Mouse (Mus musculus) intestine, embryonic 16.5 days (tissue): ENCODE data around the gene Mrps6. TPM values are rescaled to one million over a fixed set of nuclear protein-coding genes. Genes with fewer than 3 reads are reported as not detected.

Experiments used
- ATAC-seq: fragments of 200-750 bp; cut with Nextera tagmentation; 2 replicates; pipeline ENCODE4 v1.8.0; 2017; ENCODE audit warnings: moderate TSS enrichment, moderate library complexity
- H3K27ac ChIP-seq: fragments of 300-500 bp; sonication (generic); 2 replicates; pipeline ENCODE4 v1.5.1; 2014; ENCODE audit warnings: mild to moderate bottlenecking, low read length
- H3K27me3 ChIP-seq: fragments of 300-500 bp; sonication (generic); replicated peaks from 2 replicates; pipeline ENCODE4 v1.6.1; 2014; ENCODE audit warnings: low read length, control low read depth, mixed read lengths; ENCODE audit not compliant: control insufficient read depth, insufficient read depth
- H3K36me3 ChIP-seq: fragments of 300-500 bp; sonication (generic); 2 replicates; pipeline ENCODE4 v1.6.1; 2014; ENCODE audit warnings: low read length, control low read depth; ENCODE audit not compliant: control insufficient read depth, insufficient read depth
- H3K4me1 ChIP-seq: fragments of 300-500 bp; sonication (generic); 2 replicates; pipeline ENCODE4 v1.6.1; 2014; ENCODE audit warnings: low read length, control low read depth, mixed read lengths; ENCODE audit not compliant: control insufficient read depth, insufficient read depth
- H3K4me2 ChIP-seq: fragments of 300-500 bp; sonication (generic); 2 replicates; pipeline ENCODE4 v1.6.1; 2014; ENCODE audit warnings: low read depth, low read length, control low read depth
- H3K4me3 ChIP-seq: fragments of 300-500 bp; sonication (generic); 2 replicates; pipeline ENCODE4 v1.5.1; 2014; ENCODE audit warnings: mild to moderate bottlenecking, low read length
- H3K9ac ChIP-seq: fragments of 300-500 bp; sonication (generic); 2 replicates; pipeline ENCODE4 v1.6.1; 2014; ENCODE audit warnings: low read depth, low read length
- H3K9me3 ChIP-seq: fragments of 300-500 bp; sonication (generic); 2 replicates; pipeline ENCODE4 v1.6.1; 2016; ENCODE audit warnings: low read length, control low read depth; ENCODE audit not compliant: control insufficient read depth
- whole genome bisulfite sequencing: fragments of 180-500 bp; shearing (Covaris S2); extraction: QIAGEN DNeasy Blood & Tissue Kit; methylation state at CpG from one replicate; pipeline ENCODE4 v1.1.7; 2014; 5-methylcytosine and 5-hydroxymethylcytosine counted together
- polyA plus RNA-seq: library from polyadenylated mRNA; unstranded; fragments of >200 nt; fragmentation: Nextera tagmentation; extraction: Ambion mirVana; gene quantifications from 2 replicates; pipeline ENCODE4 v1.2.1, GENCODE M21; 2015

Gene Mrps6
- 93.1 and 106 TPM in 2 replicates for polyA plus RNA-seq

GRCm38 (mm10) chr16:92057852-92058643, at the start of gene Mrps6, which contains the start of the genes Gm49711 and Slc5a3:
Mrps6 (plus strand) TSS chr16:92058270.
Gm49711 (plus strand) TSS chr16:92058316.
Slc5a3 (plus strand) TSS chr16:92058322.
- peak; percentile 96 for ATAC-seq
- under 1% methylated on average over 91 of the region's 99 CpGs for WGBS

GRCm38 (mm10) chr16:92009586-92009985, 48.5 kb upstream of the Mrps6 start:
- H3K4me1 ChIP-seq, result no peaks in the 10 kb centered on the region
- H3K27ac ChIP-seq, result no peak overlapping the region
- H3K4me2 ChIP-seq, result no peak overlapping the region
- no peak overlapping the region for H3K9ac ChIP-seq
- WGBS, result 86% methylated on average over 2 of the region's 2 CpGs
- no peaks in the 10 kb centered on the region for H3K9me3 ChIP-seq
- H3K27me3 ChIP-seq, result no peaks in the 10 kb centered on the region
- ATAC-seq, result no peak
- H3K4me3 ChIP-seq, result no peak overlapping the region
- H3K36me3 ChIP-seq, result no peaks in the 10 kb centered on the region

More at GRCm38 (mm10) chr16:92057852-92058643, at the start of gene Mrps6, which contains the start of the genes Gm49711 and Slc5a3:
- H3K36me3 ChIP-seq, result no peaks in the 10 kb centered on the region
- peak within 1 kb of the TSS; percentile 82 for H3K9ac ChIP-seq
- peaks cover 9% of the 10 kb centered on the region for H3K4me1 ChIP-seq
- peaks cover 11% of the 10 kb centered on the region for H3K9me3 ChIP-seq
- peak within 1 kb of the TSS; percentile 89 for H3K4me2 ChIP-seq
- H3K4me3 ChIP-seq, result peak within 1 kb of the TSS; percentile 78
- H3K27me3 ChIP-seq, result no peaks in the 10 kb centered on the region
- peak within 1 kb of the TSS; percentile 85 for H3K27ac ChIP-seq

GRCm38 (mm10) chr16:92016792-92017191, 41.3 kb upstream of the Mrps6 start:
- Histone ChIP-seq H3K27me3 (no peaks in the 10 kb centered on the region), H3K4me1 (0 out of 2 replicates have a peak, but pooled peaks cover 5% of the 10 kb centered on the region), H3K27ac (no peak overlapping the region), H3K4me3 (no peak overlapping the region), H3K4me2 (no peak overlapping the region), H3K9ac (no peak overlapping the region), H3K36me3 (no peaks in the 10 kb centered on the region), H3K9me3 (no peaks in the 10 kb centered on the region)
- ATAC-seq, result no peak
- 81% methylated on average over 8 of the region's 8 CpGs for WGBS

- peak overlapping the region; percentile 43 for H3K4me3 ChIP-seq
- peak overlapping the region; percentile 57 for H3K4me2 ChIP-seq
- H3K9me3 ChIP-seq, result no peaks in the 10 kb centered on the region
- 0 out of 2 replicates have a peak, but pooled peaks cover 5% of the 10 kb centered on the region for H3K4me1 ChIP-seq
- peak overlapping the region; percentile 65 for H3K9ac ChIP-seq
- peak overlapping the region; percentile 54; the same call in 1 of the 2 replicates for H3K27ac ChIP-seq
- ATAC-seq, result 0 out of 2 replicates have a peak, but pooled peaks have one; percentile 31
- WGBS, result 12% methylated on average over 26 of the region's 26 CpGs
- no peaks in the 10 kb centered on the region for H3K36me3 ChIP-seq
- H3K27me3 ChIP-seq, result no peaks in the 10 kb centered on the region
Measured at GRCm38 (mm10) chr16:92019141-92020118, 38.6 kb upstream of the Mrps6 start.

GRCm38 (mm10) chr16:92021656-92022400, 36.2 kb upstream of the Mrps6 start:
- no peak overlapping the region for H3K4me3 ChIP-seq

GRCm38 (mm10) chr16:92022494-92023283, 35.4 kb upstream of the Mrps6 start:
- Histone ChIP-seq H3K27ac (no peak overlapping the region), H3K4me1 (0 out of 2 replicates have a peak, but pooled peaks cover 5% of the 10 kb centered on the region), H3K36me3 (no peaks in the 10 kb centered on the region), H3K4me3 (no peak overlapping the region), H3K4me2 (no peak overlapping the region), H3K27me3 (no peaks in the 10 kb centered on the region), H3K9ac (no peak overlapping the region), H3K9me3 (no peaks in the 10 kb centered on the region)
- 62% methylated on average over 20 of the region's 20 CpGs for WGBS
- ATAC-seq, result peak; percentile 78

More at GRCm38 (mm10) chr16:92021656-92022400, 36.2 kb upstream of the Mrps6 start:
- H3K4me2 ChIP-seq, result no peak overlapping the region
- no peaks in the 10 kb centered on the region for H3K9me3 ChIP-seq
- no peaks in the 10 kb centered on the region for H3K27me3 ChIP-seq
- H3K27ac ChIP-seq, result no peak overlapping the region
- 0 out of 2 replicates have a peak, but pooled peaks cover 5% of the 10 kb centered on the region for H3K4me1 ChIP-seq
- H3K9ac ChIP-seq, result no peak overlapping the region
- WGBS, result 80% methylated on average over 12 of the region's 12 CpGs
- no peaks in the 10 kb centered on the region for H3K36me3 ChIP-seq
- ATAC-seq, result peak; percentile 24; the same call in 1 of the 2 replicates

- 86% methylated on average over 3 of the region's 3 CpGs for WGBS
- no peak overlapping the region for H3K4me3 ChIP-seq
- no peak for ATAC-seq
- H3K36me3 ChIP-seq, result no peaks in the 10 kb centered on the region
- H3K9ac ChIP-seq, result no peak overlapping the region
- H3K4me1 ChIP-seq, result peaks cover 2% of the 10 kb centered on the region; the same call in 1 of the 2 replicates
- no peak overlapping the region for H3K4me2 ChIP-seq
- no peaks in the 10 kb centered on the region; the same call in 1 of the 2 replicates for H3K9me3 ChIP-seq
- H3K27me3 ChIP-seq, result no peaks in the 10 kb centered on the region
- H3K27ac ChIP-seq, result no peak overlapping the region
Measured at GRCm38 (mm10) chr16:92033286-92033685, 24.8 kb upstream of the Mrps6 start.

GRCm38 (mm10) chr16:92034676-92035075, 23.4 kb upstream of the Mrps6 start:
- H3K4me2 ChIP-seq, result no peak overlapping the region
- 78% methylated on average over 5 of the region's 5 CpGs for WGBS

More at GRCm38 (mm10) chr16:92034676-92035075, 23.4 kb upstream of the Mrps6 start:
- Histone ChIP-seq H3K9me3 (no peaks in the 10 kb centered on the region; the same call in 1 of the 2 replicates), H3K27me3 (no peaks in the 10 kb centered on the region), H3K9ac (no peak overlapping the region), H3K36me3 (no peaks in the 10 kb centered on the region), H3K4me1 (peaks cover 2% of the 10 kb centered on the region; the same call in 1 of the 2 replicates), H3K4me3 (no peak overlapping the region), H3K27ac (no peak overlapping the region)
- no peak for ATAC-seq
